Mouse (Mus musculus) MEL-GATA-1-ER (cell line): ENCODE measurements around the gene Smarca4.

Source experiments
- DNase-seq: peaks from one replicate; pipeline ENCODE4 v3.0.0-alpha.2; 2012; ENCODE audit warnings: low read depth; ENCODE audit errors: extremely low read depth

The Smarca4 gene

GRCm38 (mm10) chr9:21750370-21750769 lies 134.4 kb downstream of the Smarca4 start:
- DNase-seq = no peak

GRCm38 (mm10) chr9:21751347-21751746 lies 135.4 kb downstream of the Smarca4 start:
- DNase-seq = no peak

GRCm38 (mm10) chr9:21752252-21752792 lies 136.4 kb downstream of the Smarca4 start:
- DNase-seq = no peak
